Mouse (Mus musculus): ENCODE data around the gene Adgrl3. TPM values are rescaled to one million over a fixed set of nuclear protein-coding genes. Genes with fewer than 3 reads are reported as not detected.

Adgrl3 gene
- polyA plus RNA-seq, 1 experiment from 2014 or later = 1.1 TPM

DNA sequence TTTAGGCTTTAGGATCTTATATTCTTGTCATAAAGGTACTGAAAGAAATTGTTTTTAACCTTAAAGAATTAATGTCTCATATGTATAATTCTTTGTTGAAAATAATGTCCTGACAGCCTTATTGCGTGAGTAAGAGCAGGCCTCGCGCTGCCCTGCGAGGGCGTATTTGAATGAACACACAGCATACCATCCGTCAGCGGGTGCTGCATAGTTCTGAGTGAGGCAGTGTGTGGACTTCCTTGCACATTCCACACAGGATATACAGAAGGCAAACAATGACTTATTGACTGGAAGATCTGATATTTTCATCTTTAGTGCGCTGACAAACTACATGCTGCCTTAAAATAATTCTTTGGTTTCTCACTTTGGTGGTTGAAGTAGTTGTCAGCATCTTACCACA is 764.8 kb downstream of the Adgrl3 start:
- Histone ChIP-seq H3K27ac (ENCODE audit: low read depth) (no peak overlapping the region), H3K27me3 (ENCODE audit: insufficient read depth, low read length) (no peaks in the 10 kb centered on the region), H3K4me2 (ENCODE audit: low read depth, low read length) (no peak overlapping the region), H3K4me3 (ENCODE audit: low read depth, low read length) (no peak overlapping the region), H3K9me3 (ENCODE audit: low read length) (no peaks in the 10 kb centered on the region), H3K36me3 (replicated peaks; ENCODE audit: insufficient read depth, low read length) (no peaks in the 10 kb centered on the region), H3K4me1 (ENCODE audit: insufficient read depth) (no peaks in the 10 kb centered on the region), H3K9ac (replicated peaks) (no peak overlapping the region)
- no peak for DNase-seq
- no peak for ATAC-seq
- 74% methylated on average over 8 of the region's 8 CpGs for WGBS (ENCODE audit: insufficient replicate concordance)
- TF ChIP-seq EP300 (IDR thresholded peaks at IDR 0.05; ENCODE audit: low read depth) (no peak), CTCF (IDR thresholded peaks at IDR 0.05; ENCODE audit: low read depth) (no peak)

DNA sequence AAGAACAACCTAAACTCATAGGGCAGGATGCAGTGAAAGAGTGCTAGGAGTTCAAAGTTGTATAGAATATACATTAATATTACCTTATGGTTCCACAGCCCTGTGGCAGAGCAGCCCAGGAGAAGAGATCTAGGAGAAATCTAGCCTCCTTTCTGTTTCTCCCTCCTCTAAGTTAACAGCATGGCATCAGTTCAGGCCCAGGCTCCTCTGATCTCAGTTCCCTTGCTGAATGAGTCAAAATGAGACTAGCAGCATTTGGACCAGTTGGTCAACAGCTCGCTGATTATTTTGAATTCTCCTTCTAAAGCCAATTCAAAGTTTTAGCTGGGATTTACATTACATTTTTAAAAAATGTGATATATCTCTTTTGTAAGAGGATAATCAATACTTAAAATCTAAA is 770.8 kb downstream of the Adgrl3 start:
- no peak overlapping the region for H3K4me2 ChIP-seq (ENCODE audit: low read depth, low read length)
- TF ChIP-seq EP300 (IDR thresholded peaks at IDR 0.05; ENCODE audit: low read depth) (no peak), CTCF (IDR thresholded peaks at IDR 0.05; ENCODE audit: low read depth) (no peak)
- H3K9ac ChIP-seq (replicated peaks) = no peak overlapping the region
- H3K4me3 ChIP-seq (ENCODE audit: low read depth, low read length) = no peak overlapping the region
- 83% methylated on average over 1 of the region's 1 CpGs for WGBS (ENCODE audit: insufficient replicate concordance)
- no peak for ATAC-seq
- H3K27ac ChIP-seq (ENCODE audit: low read depth) = no peak overlapping the region
- no peaks in the 10 kb centered on the region for H3K4me1 ChIP-seq (ENCODE audit: insufficient read depth)
- H3K27me3 ChIP-seq (ENCODE audit: insufficient read depth, low read length) = no peaks in the 10 kb centered on the region
- no peak for DNase-seq
- no peaks in the 10 kb centered on the region for H3K9me3 ChIP-seq (ENCODE audit: low read length)
- H3K36me3 ChIP-seq (replicated peaks; ENCODE audit: insufficient read depth, low read length) = no peaks in the 10 kb centered on the region

DNA sequence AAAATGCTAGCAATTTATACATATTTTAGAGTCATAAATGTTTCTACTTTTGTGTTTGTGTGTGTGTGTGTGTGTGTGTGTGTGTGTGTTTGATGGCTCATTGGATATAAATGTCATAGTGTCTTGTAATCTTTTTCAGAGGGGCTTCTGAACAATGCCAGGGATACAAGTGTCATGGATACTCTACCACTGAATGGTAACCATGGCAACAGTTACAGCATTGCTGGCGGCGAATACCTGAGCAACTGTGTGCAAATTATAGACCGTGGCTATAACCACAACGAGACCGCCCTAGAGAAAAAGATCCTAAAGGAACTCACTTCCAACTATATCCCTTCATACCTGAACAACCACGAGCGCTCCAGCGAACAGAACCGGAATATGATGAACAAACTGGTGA is 774.2 kb downstream of the Adgrl3 start:
- Histone ChIP-seq H3K9me3 (ENCODE audit: low read length) (no peaks in the 10 kb centered on the region), H3K4me1 (ENCODE audit: insufficient read depth) (no peaks in the 10 kb centered on the region), H3K4me3 (ENCODE audit: low read depth, low read length) (no peak overlapping the region), H3K27me3 (ENCODE audit: insufficient read depth, low read length) (no peaks in the 10 kb centered on the region), H3K36me3 (replicated peaks; ENCODE audit: insufficient read depth, low read length) (no peaks in the 10 kb centered on the region), H3K9ac (replicated peaks) (no peak overlapping the region), H3K27ac (ENCODE audit: low read depth) (no peak overlapping the region), H3K4me2 (ENCODE audit: low read depth, low read length) (no peak overlapping the region)
- TF ChIP-seq EP300 (IDR thresholded peaks at IDR 0.05; ENCODE audit: low read depth) = no peak
- TF ChIP-seq CTCF (IDR thresholded peaks at IDR 0.05; ENCODE audit: low read depth) = no peak
- no peak for DNase-seq
- ATAC-seq = no peak
- 81% methylated on average over 9 of the region's 9 CpGs for WGBS (ENCODE audit: insufficient replicate concordance)

DNA sequence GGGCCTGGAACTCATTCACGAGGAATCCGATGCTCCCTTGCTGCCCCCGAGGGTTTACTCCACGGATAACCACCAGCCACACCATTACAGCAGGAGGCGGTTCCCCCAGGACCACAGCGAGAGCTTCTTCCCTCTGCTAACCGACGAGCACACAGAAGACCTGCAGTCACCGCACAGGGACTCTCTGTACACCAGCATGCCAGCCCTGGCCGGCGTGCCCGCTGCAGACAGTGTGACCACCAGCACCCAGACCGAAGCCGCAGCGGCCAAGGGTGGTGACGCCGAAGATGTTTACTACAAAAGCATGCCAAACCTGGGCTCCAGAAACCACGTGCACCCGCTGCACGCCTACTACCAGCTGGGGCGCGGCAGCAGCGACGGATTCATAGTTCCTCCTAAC is 774.7 kb downstream of the Adgrl3 start:
- ATAC-seq = no peak
- no peak for TF ChIP-seq CTCF (IDR thresholded peaks at IDR 0.05; ENCODE audit: low read depth)
- no peak for TF ChIP-seq EP300 (IDR thresholded peaks at IDR 0.05; ENCODE audit: low read depth)
- no peak overlapping the region for H3K4me2 ChIP-seq (ENCODE audit: low read depth, low read length)

DNA sequence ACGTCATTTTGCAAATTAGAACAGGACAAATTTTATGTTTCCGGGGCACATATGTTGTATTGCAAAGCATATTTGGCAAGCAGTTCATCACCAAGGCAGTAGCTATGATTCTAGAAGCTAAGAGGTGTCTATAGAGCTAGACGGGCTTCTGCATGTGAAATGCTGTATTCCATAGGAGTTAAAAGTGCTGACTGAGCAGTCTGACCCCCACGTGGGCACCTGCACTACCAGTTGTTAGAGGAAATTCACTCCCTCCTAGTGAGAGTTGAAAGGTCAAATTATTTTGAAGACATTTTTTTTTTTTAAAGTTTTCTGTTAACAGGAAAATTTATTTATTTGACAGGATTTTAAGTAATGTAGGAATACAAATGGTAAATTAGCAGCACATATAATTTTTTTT is 776.2 kb downstream of the Adgrl3 start:
- no peak for ATAC-seq
- no peak for DNase-seq
- H3K9me3 ChIP-seq (ENCODE audit: low read length) = no peaks in the 10 kb centered on the region
- H3K9ac ChIP-seq (replicated peaks) = no peak overlapping the region
- no peaks in the 10 kb centered on the region for H3K27me3 ChIP-seq (ENCODE audit: insufficient read depth, low read length)
- no peak for TF ChIP-seq CTCF (IDR thresholded peaks at IDR 0.05; ENCODE audit: low read depth)
- no peak for TF ChIP-seq EP300 (IDR thresholded peaks at IDR 0.05; ENCODE audit: low read depth)
- WGBS (ENCODE audit: insufficient replicate concordance) = 69% methylated on average over 4 of the region's 4 CpGs
- no peak overlapping the region for H3K4me2 ChIP-seq (ENCODE audit: low read depth, low read length)
- H3K4me1 ChIP-seq (ENCODE audit: insufficient read depth) = no peaks in the 10 kb centered on the region
- no peaks in the 10 kb centered on the region for H3K36me3 ChIP-seq (replicated peaks; ENCODE audit: insufficient read depth, low read length)
- H3K27ac ChIP-seq (ENCODE audit: low read depth) = no peak overlapping the region
- no peak overlapping the region for H3K4me3 ChIP-seq (ENCODE audit: low read depth, low read length)

More for the DNA sequence above, 774.7 kb downstream of the Adgrl3 start:
- Histone ChIP-seq H3K9me3 (ENCODE audit: low read length) (no peaks in the 10 kb centered on the region), H3K9ac (replicated peaks) (no peak overlapping the region), H3K4me3 (ENCODE audit: low read depth, low read length) (no peak overlapping the region), H3K4me1 (ENCODE audit: insufficient read depth) (no peaks in the 10 kb centered on the region), H3K36me3 (replicated peaks; ENCODE audit: insufficient read depth, low read length) (no peaks in the 10 kb centered on the region), H3K27ac (ENCODE audit: low read depth) (no peak overlapping the region), H3K27me3 (ENCODE audit: insufficient read depth, low read length) (no peaks in the 10 kb centered on the region)
- WGBS (ENCODE audit: insufficient replicate concordance) = 82% methylated on average over 24 of the region's 24 CpGs
- no peak for DNase-seq

DNA sequence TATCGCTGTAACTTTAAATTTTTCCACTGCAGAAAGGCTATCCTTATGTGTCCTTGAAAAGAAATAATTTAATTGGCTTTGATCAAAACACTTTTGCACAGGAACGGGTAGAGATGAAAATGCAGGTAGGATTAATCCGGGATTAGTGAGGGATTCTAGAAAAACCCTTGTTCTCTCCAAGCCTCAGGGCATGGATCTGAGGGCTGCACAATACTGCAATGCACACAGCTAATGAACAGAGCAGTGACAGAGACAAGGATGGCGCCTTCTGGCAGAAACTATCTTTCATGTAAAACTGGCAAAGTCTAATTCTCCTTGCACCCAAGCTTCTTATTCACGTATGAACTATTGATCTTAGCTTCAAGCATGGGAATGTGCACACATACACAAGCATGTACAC is 791.0 kb downstream of the Adgrl3 start:
- Histone ChIP-seq H3K9me3 (ENCODE audit: low read length) (no peaks in the 10 kb centered on the region), H3K9ac (replicated peaks) (no peak overlapping the region), H3K27me3 (ENCODE audit: insufficient read depth, low read length) (no peaks in the 10 kb centered on the region), H3K4me1 (ENCODE audit: insufficient read depth) (no peaks in the 10 kb centered on the region), H3K36me3 (replicated peaks; ENCODE audit: insufficient read depth, low read length) (no peaks in the 10 kb centered on the region), H3K27ac (ENCODE audit: low read depth) (no peak overlapping the region), H3K4me3 (ENCODE audit: low read depth, low read length) (no peak overlapping the region), H3K4me2 (ENCODE audit: low read depth, low read length) (no peak overlapping the region)
- WGBS (ENCODE audit: insufficient replicate concordance) = 83% methylated on average over 5 of the region's 5 CpGs
- TF ChIP-seq CTCF (IDR thresholded peaks at IDR 0.05; ENCODE audit: low read depth) (no peak), EP300 (IDR thresholded peaks at IDR 0.05; ENCODE audit: low read depth) (no peak)
- ATAC-seq (no peak), DNase-seq (no peak)

DNA sequence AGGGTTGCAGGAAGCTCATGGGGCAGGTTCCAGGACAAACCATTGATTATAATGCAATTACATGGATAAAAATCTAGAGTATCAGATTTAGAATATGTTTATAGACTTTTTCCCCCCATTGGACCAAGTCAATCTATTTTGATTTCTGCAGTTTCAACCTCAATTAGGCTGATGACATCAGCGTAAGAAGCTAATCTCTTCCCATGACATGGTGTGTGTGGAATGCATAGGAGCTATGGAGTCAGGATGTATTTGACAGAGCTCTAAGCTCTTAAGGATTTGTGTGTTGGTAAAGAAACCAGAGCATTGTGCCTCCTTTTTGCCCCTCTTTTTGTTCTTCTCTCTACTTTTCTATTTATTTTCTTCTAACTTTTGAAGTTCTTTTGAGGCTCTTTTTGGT is 812.1 kb downstream of the Adgrl3 start:
- no peaks in the 10 kb centered on the region for H3K4me1 ChIP-seq (ENCODE audit: insufficient read depth)
- H3K27ac ChIP-seq (ENCODE audit: low read depth) = no peak overlapping the region
- no peak for DNase-seq
- H3K4me2 ChIP-seq (ENCODE audit: low read depth, low read length) = no peak overlapping the region
- H3K9ac ChIP-seq (replicated peaks) = no peak overlapping the region
- H3K4me3 ChIP-seq (ENCODE audit: low read depth, low read length) = no peak overlapping the region
- no peaks in the 10 kb centered on the region for H3K27me3 ChIP-seq (ENCODE audit: insufficient read depth, low read length)
- WGBS (ENCODE audit: insufficient replicate concordance) = 88% methylated on average over 1 of the region's 1 CpGs
- TF ChIP-seq EP300 (IDR thresholded peaks at IDR 0.05; ENCODE audit: low read depth) = no peak
- no peak for TF ChIP-seq CTCF (IDR thresholded peaks at IDR 0.05; ENCODE audit: low read depth)
- ATAC-seq = no peak
- H3K9me3 ChIP-seq (ENCODE audit: low read length) = no peaks in the 10 kb centered on the region
- H3K36me3 ChIP-seq (replicated peaks; ENCODE audit: insufficient read depth, low read length) = no peaks in the 10 kb centered on the region
